Mouse (Mus musculus): ENCODE results near the gene 1700015G11Rik. TPM values are rescaled to one million over a fixed set of nuclear protein-coding genes. Genes with fewer than 3 reads are reported as not detected.

1700015G11Rik gene
- total RNA-seq (2021), result not detected
- long read RNA-seq, experiment 1, result 0 reads
- long read RNA-seq, experiment 2, result 0 reads

GRCm38 (mm10) chr7:52015628-52016027, at the start of gene 1700015G11Rik:
Gene 1700015G11Rik, minus strand, starts transcription at chr7:52015728.
- intact Hi-C loops (cut with DNase I), result no loop called here

GRCm38 (mm10) chr7:52056954-52057353, 41.4 kb upstream of the 1700015G11Rik start:
- intact Hi-C loops (cut with DNase I), result no loop called here
- no peak for DNase-seq

More at GRCm38 (mm10) chr7:52015628-52016027, at the start of gene 1700015G11Rik:
- no peak for DNase-seq

DNA sequence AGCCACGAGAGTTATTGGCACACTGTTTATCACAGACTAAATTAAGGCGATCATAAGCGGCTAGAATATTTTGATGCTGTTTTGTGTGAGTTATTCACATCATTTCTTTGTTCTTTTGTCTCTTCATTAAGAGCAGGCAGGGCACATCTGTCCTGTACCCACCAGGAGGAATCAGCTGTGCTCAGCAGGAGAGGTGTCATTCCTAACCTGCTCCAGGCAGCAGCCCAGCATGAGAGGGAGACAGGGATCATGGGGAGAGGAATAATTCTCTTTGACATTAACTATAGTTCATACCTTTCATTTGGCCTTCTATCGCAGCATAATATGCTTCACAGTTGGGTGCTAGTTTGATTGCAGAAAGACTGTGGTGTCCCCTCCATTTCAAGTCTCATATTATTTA, 40.7 kb upstream of the 1700015G11Rik start:
- DNase-seq, result no peak
- intact Hi-C loops (cut with DNase I), result no loop called here

GRCm38 (mm10) chr7:52055831-52056230, 40.3 kb upstream of the 1700015G11Rik start:
- DNase-seq, result no peak
- intact Hi-C loops (cut with DNase I), result no loop called here

GRCm38 (mm10) chr7:52037600-52038582, 22.4 kb upstream of the 1700015G11Rik start:
- DNase-seq, result no peak
- intact Hi-C loops (cut with DNase I), result no loop called here

DNA sequence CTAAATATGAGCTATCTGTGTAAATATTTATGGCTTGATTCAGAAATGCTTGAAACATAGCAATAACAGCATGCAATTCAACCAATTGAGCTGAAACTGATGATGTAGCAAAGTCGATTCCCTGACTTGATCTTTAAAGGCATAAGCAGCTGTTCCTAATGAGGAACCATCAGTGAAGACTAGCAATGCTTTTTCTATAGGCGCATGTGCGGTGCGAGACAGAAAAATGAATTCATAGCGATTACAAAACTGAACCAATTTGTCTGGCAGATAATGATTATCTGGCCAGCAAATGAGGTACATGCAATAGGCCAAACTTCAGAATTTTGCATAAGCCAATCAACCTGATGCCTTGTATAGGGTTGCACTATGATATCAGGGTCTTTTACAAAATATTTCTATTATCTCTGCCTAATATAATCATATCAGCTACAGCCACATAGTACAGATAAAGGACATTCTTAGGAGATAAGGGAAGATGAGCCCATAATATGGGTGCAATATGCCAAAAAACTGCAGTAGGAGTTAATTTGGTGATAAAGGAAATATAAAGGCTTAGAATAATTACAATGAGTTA, 8.6 kb upstream of the 1700015G11Rik start:
- no peak for DNase-seq
- intact Hi-C loops (cut with DNase I), result no loop called here

DNA sequence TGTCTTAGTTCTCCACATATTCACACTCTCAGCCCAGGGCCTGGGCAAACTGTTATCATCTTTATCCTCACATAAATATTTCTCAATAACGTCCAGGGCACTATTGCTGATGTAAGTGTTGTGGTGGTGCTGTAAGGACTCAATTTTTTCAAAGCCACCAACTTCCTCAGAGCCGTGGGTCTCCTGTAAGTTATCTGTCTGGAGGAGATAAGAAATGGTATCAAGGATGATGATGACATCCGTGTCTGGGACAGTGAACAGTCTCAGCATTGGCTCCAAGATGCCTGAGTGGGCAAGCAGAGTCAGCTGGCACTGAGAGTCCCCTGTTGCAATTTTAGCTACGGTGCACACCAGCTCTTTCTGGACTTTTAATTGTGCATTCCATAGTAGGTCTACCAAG, 6.5 kb upstream of the 1700015G11Rik start:
- no peak for DNase-seq
- intact Hi-C loops (cut with DNase I), result no loop called here

GRCm38 (mm10) chr7:52015180-52015579, 348 bp downstream of the 1700015G11Rik start:
- DNase-seq, result no peak
- intact Hi-C loops (cut with DNase I), result no loop called here

- intact Hi-C loops (cut with DNase I), result no loop called here
- DNase-seq, result no peak
Measured at GRCm38 (mm10) chr7:52013457-52013856, 2.1 kb downstream of the 1700015G11Rik start.

GRCm38 (mm10) chr7:52007138-52007537, 8.4 kb downstream of the 1700015G11Rik start:
- no peak for DNase-seq
- intact Hi-C loops (cut with DNase I), result no loop called here

DNA sequence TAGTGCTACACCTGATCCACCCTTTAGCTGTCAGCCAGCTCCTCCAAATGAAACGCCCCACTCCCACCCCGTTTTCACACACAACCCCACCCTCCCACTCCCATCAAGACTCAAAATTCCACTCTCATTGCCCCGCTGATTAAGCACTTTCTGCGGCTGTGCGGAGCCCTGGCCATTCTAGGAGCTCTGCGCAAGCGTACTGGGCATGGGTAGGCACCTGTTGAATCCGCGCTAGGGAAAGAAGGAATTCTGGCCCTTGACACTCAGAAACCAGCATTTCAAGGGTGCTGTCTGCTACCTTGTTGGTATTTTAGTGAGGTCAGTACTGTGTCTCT, 9.3 kb downstream of the 1700015G11Rik start:
- DNase-seq, result no peak
- intact Hi-C loops (cut with DNase I), result no loop called here

GRCm38 (mm10) chr7:52005511-52006295, 9.8 kb downstream of the 1700015G11Rik start, which contains the start of gene Svip:
Gene Svip, minus strand, starts transcription at chr7:52006018.
- peak; percentile 58 to 81 for DNase-seq
- intact Hi-C loops (cut with DNase I), result no loop called here

- intact Hi-C loops (cut with DNase I), result no loop called here
Measured at GRCm38 (mm10) chr7:51991020-51991419, 24.5 kb downstream of the 1700015G11Rik start.

DNA sequence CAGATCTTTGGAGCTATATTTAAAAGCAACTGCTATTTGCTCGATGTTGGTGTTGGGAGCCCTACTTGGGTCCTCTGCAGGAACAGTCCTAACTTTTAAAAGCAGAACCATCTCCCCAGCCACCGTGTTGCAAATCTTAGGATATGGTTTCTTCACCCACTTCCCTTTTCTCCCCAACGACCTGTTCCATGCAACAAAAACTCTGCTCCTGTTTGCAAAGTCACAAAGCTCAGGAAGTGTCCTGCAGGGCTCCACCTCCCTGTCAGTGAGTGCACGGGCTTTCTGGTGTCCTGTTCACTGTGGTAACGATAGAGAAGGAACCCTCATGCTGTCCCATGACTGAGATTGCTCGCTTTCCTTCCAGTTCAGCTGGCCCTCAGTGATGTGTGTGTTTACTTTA, 28.6 kb downstream of the 1700015G11Rik start:
- no peak for DNase-seq
- intact Hi-C loops (cut with DNase I), result no loop called here

More at GRCm38 (mm10) chr7:51991020-51991419, 24.5 kb downstream of the 1700015G11Rik start:
- DNase-seq, result no peak

DNA sequence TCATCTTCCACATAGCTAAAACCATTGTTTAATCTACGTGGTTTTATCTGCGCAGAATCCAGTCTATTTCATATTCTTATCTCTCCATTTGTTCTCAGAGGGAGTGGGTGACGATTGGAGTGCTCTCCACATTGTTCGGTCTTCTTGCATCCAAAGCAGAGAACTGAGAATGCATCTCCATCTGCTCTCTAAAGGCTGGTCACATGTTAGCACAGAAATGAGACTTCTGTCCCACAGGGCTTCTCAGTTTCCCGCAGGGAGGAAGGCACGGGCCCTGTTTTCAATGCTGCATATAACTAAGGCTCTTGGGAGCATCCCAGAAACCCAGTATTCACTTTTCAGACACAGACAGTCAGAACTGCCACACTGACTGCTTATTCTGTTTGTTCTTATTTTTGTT, 29.8 kb downstream of the 1700015G11Rik start:
- intact Hi-C loops (cut with DNase I), result no loop called here
- no peak for DNase-seq

DNA sequence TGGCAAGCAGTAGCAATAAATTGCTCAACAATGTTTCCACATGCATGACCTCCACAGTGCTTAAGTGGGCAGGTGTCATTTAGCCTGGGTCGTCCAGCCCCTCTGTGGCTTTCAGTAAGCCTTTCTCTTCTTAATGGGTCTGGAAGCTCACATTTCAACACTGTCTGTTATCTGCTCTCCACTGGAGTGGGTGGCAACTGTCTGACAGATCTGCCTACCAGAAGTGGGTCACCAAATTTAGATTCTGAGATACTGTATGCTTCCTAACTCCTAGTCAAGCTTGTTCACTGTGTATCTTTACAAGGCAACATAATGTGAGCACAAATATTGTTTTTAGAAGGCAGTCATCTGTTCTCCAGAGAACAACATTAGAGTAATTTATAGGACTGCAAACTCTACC, 33.2 kb downstream of the 1700015G11Rik start:
- DNase-seq, result no peak
- intact Hi-C loops (cut with DNase I), result no loop called here

DNA sequence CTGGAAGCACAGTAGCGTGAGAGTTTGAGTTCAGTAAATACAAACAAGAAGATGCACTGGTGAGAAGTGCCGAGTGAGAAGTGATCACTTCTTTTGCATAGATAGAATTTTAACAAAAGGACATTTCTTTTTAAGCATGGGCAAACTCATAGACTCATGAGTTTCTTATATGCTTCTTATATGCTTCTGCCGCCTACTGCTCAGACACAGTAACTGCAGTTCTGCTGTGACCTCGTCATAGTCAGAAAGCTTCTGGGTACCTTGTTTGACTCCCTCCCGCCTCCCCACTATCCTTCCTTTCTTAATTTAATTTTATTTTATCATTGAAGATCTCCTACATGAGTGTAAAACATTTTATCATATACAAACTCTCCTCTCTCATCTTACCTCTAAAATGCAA, 36.3 kb downstream of the 1700015G11Rik start:
- no peak for DNase-seq
- intact Hi-C loops (cut with DNase I), result no loop called here

DNA sequence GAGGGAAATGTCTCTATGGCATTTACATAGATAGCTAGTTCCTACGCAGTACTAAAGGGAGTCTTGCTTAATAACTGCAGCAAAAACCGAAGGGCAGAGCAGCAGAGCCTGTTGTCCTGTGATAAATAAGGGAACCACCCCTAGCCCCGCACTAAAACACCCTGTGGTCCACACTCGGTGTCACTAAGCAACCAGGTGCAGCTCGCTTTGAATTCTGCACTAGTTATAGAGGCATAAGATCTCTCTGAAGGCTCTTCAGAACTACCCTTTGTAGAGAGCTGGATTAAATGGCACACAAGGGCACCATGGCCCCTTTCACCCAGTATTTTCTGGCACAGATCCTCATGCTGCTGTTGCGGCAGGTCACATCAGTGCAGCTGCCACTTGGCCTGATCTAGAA, 40.3 kb downstream of the 1700015G11Rik start:
- intact Hi-C loops (cut with DNase I), result no loop called here
- no peak for DNase-seq

DNA sequence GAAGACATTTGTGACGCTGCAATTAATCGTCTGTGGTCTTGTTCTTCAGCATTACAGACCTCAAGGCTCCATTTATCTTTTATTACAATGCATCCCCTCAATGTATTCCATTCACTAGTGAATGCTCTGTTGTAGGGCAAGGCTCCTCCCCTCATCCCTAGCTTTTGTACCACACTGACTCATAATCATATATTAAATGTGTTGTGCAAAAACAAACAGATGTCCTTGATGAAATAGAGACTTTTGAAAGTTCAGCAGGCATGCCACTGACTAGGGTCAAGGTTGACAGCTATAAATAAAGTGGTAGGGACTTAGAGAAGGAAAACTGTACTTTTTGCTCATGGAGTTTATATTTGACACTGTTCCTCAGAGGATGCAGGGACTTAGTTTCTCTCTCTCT, 42.0 kb downstream of the 1700015G11Rik start:
- intact Hi-C loops (cut with DNase I), result no loop called here
- no peak for DNase-seq

DNA sequence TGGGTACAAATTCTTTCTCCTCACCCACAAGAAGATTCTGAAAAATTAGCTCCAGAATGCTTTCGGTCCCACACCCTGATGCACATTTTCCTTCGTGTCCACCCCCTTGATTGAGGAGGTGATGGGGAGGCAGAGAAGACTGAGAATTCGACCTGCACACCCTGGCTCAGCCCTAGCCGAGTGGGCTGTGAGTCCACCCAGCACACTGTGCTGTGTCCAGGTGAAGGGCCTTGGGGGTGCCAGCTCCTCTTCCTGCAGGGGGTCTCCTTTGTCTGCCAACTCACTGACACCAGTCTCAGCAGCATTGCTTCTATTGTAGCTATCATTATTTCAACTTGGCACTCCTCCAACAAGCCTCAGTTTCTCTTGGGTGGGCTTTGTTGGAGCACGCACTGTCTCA, 42.4 kb downstream of the 1700015G11Rik start:
- no peak for DNase-seq

More for the DNA sequence above, 42.4 kb downstream of the 1700015G11Rik start:
- intact Hi-C loops (cut with DNase I), result no loop called here
